Mouse (Mus musculus): ENCODE data around the gene Gusb. TPM values are rescaled to one million over a fixed set of nuclear protein-coding genes. Genes with fewer than 3 reads are reported as not detected.
"Not testable (repeated sequence)": the region's sequence is repeated elsewhere in the genome, so short reads cannot be mapped to it uniquely, and the experiment has no call there.

The Gusb gene
- polyA plus RNA-seq, 1 experiment from 2014 or later, result 58.7 TPM

DNA sequence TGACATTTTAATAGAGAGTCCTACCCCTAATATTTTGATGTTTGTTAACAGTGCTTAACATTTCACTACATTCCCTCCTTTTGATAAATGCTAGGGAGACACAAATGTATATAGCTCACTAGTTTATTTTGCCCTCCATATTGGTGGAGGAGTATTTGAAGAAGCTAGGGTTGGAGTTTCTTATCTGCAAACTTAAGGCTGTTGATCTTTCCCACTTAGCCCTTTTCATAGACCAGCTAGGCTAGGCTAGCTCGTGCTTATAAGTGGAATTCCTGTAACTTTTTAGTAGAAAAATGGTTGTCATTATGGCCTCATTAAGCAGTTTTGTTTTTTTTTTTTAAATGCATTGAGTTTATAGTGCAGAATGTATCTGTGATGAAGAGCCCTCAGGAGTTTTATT is 59.4 kb downstream of the Gusb start:
- Histone ChIP-seq H3K9ac (ENCODE audit: low read depth, low read length) (no peak overlapping the region), H3K4me2 (replicated peaks; ENCODE audit: low read depth, low read length) (no peak overlapping the region), H3K36me3 (ENCODE audit: control insufficient read depth, insufficient read depth, low read length) (0 out of 2 replicates have a peak, but pooled peaks cover 4% of the 10 kb centered on the region), H3K4me1 (ENCODE audit: control insufficient read depth, insufficient read depth, low read length) (peaks cover 6% of the 10 kb centered on the region), H3K4me3 (ENCODE audit: low read length) (no peak overlapping the region; the same call in 1 of the 2 replicates), H3K27me3 (ENCODE audit: control insufficient read depth, insufficient read depth, low read length) (no peaks in the 10 kb centered on the region), H3K27ac (ENCODE audit: low read depth, low read length) (no peak overlapping the region), H3K9me3 (ENCODE audit: control insufficient read depth, low read length) (no peaks in the 10 kb centered on the region)
- 81% methylated on average over 1 of the region's 1 CpGs for WGBS
- no peak for ATAC-seq (ENCODE audit: low FRiP score, low TSS enrichment)

DNA sequence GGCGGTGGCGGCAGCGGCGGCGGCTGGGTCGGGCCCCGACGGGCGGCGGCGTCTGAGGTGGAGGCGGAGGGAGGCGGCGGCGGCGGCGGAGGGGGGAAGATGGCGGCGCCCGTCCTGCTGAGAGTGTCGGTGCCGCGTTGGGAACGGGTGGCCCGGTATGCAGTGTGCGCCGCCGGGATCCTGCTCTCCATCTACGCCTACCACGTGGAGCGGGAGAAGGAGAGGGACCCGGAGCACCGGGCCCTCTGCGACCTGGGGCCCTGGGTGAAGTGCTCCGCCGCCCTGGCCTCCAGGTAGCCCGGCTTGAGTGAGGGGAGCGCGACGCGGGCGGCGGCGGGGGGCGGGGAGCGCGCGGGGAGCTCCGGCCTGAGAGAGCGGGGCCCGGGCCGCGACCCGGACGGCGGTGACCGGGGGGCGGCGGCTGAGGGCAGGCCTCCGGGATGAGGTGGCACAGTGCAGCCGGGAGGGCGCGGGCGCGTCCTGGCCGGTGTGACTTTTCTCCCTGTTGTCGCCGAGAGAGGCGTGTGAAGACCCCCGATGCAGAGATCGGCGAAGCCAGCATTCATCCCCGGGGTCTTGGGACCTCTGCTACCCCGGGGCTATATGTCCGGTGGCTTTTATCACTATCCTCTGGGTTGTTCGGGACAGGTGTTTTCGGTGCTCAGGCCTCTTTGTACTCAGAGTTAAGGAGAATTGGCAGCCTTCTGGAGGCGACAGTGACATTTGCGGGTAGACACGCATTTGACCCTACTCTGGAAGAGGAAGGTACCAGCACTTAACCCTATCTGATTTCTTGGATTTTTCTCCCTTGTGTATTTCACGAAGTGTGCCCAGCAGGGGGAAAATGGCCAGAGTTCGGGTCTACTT is 60.5 kb downstream of the Gusb start:
- H3K27ac ChIP-seq (ENCODE audit: low read depth, low read length), result not testable (repeated sequence)
- WGBS, result 0% methylated on average over 37 of the region's 82 CpGs

DNA sequence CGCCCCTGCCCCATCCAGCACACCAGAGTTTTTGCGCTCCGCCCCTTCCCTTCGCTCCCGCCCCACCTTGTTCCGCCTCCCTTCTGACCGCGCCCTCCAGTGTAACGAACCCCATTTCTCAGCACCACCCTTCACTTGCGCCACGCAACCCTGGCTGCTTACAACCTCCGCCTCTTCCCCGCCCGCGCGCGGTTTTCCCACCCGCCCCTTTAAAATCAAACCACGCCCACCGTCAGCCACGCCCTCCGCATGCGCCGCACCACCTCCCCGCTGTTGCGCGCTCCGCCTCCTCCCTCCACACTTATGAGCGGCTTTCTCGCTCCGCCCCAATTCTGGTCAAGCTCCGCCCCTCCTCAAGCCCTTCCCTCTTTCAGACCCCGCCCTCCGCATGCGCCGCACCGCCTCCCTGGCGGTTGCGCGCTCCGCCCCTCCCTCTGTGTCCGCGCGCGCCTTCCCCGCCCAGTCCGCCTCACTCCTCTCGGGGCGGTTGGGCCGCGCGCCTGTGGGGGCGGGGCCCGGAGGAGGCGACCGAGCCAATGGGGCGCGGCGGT is 61.3 kb downstream of the Gusb start, which contains the start of gene Vkorc1l1:
Gene Vkorc1l1, plus strand, starts transcription at position 476 of the 551 bp plus-strand sequence.
- under 1% methylated on average over 44 of the region's 59 CpGs for WGBS
- Histone ChIP-seq H3K27me3 (ENCODE audit: control insufficient read depth, insufficient read depth, low read length) (no peaks in the 10 kb centered on the region), H3K4me1 (ENCODE audit: control insufficient read depth, insufficient read depth, low read length) (peaks cover 6% of the 10 kb centered on the region), H3K9me3 (ENCODE audit: control insufficient read depth, low read length) (no peaks in the 10 kb centered on the region), H3K4me2 (replicated peaks; ENCODE audit: low read depth, low read length) (peak within 1 kb of the TSS; percentile 73), H3K27ac (ENCODE audit: low read depth, low read length) (no peak within 1 kb of the TSS; the same call in 1 of the 2 replicates), H3K9ac (ENCODE audit: low read depth, low read length) (peak within 1 kb of the TSS; percentile 93), H3K36me3 (ENCODE audit: control insufficient read depth, insufficient read depth, low read length) (0 out of 2 replicates have a peak, but pooled peaks cover 4% of the 10 kb centered on the region), H3K4me3 (ENCODE audit: low read length) (peak within 1 kb of the TSS; percentile 81)
- peak; percentile 97 for ATAC-seq (ENCODE audit: low FRiP score, low TSS enrichment)

More for the DNA sequence above, 60.5 kb downstream of the Gusb start:
- not testable (repeated sequence) for H3K36me3 ChIP-seq (ENCODE audit: control insufficient read depth, insufficient read depth, low read length); H3K9me3 ChIP-seq (ENCODE audit: control insufficient read depth, low read length); H3K27me3 ChIP-seq (ENCODE audit: control insufficient read depth, insufficient read depth, low read length); H3K4me1 ChIP-seq (ENCODE audit: control insufficient read depth, insufficient read depth, low read length)
- H3K9ac ChIP-seq (ENCODE audit: low read depth, low read length), result peak overlapping the region; percentile 93
- peak; percentile 32 for ATAC-seq (ENCODE audit: low FRiP score, low TSS enrichment)
- H3K4me3 ChIP-seq (ENCODE audit: low read length), result peak overlapping the region; percentile 81
- H3K4me2 ChIP-seq (replicated peaks; ENCODE audit: low read depth, low read length), result peak overlapping the region; percentile 73

DNA sequence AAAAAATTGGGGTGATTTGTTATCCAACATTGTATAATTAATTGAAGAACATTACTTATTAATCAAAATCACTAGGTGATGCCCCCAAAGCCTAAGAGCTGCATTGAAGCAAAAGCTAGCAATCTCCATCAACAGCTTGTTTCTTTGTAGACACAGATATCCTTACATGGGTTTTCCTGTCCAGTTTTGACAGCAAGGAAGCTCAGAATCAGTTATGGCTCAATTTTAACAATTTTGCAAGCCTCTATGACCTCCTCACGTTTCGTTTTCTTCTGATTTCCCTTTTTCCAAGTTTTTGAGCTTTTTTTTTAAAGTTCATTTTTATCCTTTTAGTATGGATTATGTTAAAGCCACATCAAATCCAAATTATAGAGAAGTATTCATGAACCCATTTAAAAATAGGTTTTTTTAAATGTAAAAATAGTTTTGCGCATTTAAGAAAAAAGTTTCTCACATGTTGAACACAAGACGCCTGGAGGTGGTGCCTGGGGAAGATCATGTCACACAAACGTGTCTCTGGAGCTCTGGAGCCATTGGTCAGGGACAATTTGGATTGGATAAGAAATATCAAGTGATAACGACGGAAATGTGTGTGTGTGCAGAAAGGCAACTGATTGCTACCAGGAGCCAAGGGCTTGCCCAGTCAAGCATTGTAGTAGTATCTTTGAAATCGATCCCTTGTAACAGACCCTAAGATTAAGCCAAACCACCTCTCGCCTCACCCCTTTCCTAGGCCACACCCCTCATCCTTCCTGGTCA is 61.9 kb downstream of the Gusb start:
- H3K36me3 ChIP-seq (ENCODE audit: control insufficient read depth, insufficient read depth, low read length), result 0 out of 2 replicates have a peak, but pooled peaks cover 4% of the 10 kb centered on the region
- peak overlapping the region; percentile 43 for H3K4me2 ChIP-seq (replicated peaks; ENCODE audit: low read depth, low read length)
- H3K9me3 ChIP-seq (ENCODE audit: control insufficient read depth, low read length), result no peaks in the 10 kb centered on the region
- no peaks in the 10 kb centered on the region for H3K27me3 ChIP-seq (ENCODE audit: control insufficient read depth, insufficient read depth, low read length)
- H3K4me1 ChIP-seq (ENCODE audit: control insufficient read depth, insufficient read depth, low read length), result peaks cover 6% of the 10 kb centered on the region
- no peak overlapping the region for H3K9ac ChIP-seq (ENCODE audit: low read depth, low read length)
- WGBS, result 8% methylated on average over 9 of the region's 9 CpGs
- peak overlapping the region; percentile 81 for H3K4me3 ChIP-seq (ENCODE audit: low read length)
- ATAC-seq (ENCODE audit: low FRiP score, low TSS enrichment), result no peak
- no peak overlapping the region for H3K27ac ChIP-seq (ENCODE audit: low read depth, low read length)

DNA sequence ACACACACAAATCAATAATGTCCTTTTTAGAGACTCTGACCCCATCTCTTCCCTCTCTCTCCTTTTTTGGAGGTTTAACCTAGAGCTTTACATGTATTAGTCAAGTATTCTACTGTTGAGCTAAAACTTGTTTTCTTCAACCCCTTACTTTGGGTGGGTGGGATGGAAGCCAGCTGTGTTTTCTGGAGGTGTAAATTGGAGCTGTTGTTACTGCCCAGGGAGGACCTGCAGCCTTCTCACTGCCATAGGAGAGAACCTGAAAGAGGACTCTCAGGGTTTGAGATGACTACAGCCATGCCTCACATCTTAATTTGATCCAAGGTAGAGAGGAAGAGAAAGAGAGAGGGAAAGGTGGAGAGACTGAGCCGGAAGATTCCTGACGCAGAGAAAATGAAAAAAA is 62.6 kb downstream of the Gusb start:
- Histone ChIP-seq H3K36me3 (ENCODE audit: control insufficient read depth, insufficient read depth, low read length) (0 out of 2 replicates have a peak, but pooled peaks cover under 1% of the 10 kb centered on the region), H3K9me3 (ENCODE audit: control insufficient read depth, low read length) (no peaks in the 10 kb centered on the region), H3K27ac (ENCODE audit: low read depth, low read length) (no peak overlapping the region), H3K4me1 (ENCODE audit: control insufficient read depth, insufficient read depth, low read length) (peaks cover 6% of the 10 kb centered on the region), H3K4me2 (replicated peaks; ENCODE audit: low read depth, low read length) (no peak overlapping the region), H3K4me3 (ENCODE audit: low read length) (no peak overlapping the region), H3K9ac (ENCODE audit: low read depth, low read length) (no peak overlapping the region), H3K27me3 (ENCODE audit: control insufficient read depth, insufficient read depth, low read length) (no peaks in the 10 kb centered on the region)
- WGBS, result 62% methylated on average over 2 of the region's 2 CpGs
- ATAC-seq (ENCODE audit: low FRiP score, low TSS enrichment), result no peak

Other genes starting within 250 kb of the Gusb start
- gene Psph, start 215.6 kb downstream of the Gusb start, polyA plus RNA-seq (2014; fragmentation: Nextera tagmentation; extraction: Ambion mirVana), result 61.9 and 68.2 TPM in 2 replicates
- gene Sumf2, start 156.1 kb downstream of the Gusb start, polyA plus RNA-seq (2014; fragmentation: Nextera tagmentation; extraction: Ambion mirVana), result 49.0 and 58.7 TPM in 2 replicates
- gene Chchd2, start 115.6 kb downstream of the Gusb start, polyA plus RNA-seq (2014; fragmentation: Nextera tagmentation; extraction: Ambion mirVana), result 1,010 and 1,332 TPM in 2 replicates
- gene Zbed5, start 107.3 kb downstream of the Gusb start, polyA plus RNA-seq (2014; fragmentation: Nextera tagmentation; extraction: Ambion mirVana), result 8.0 and 8.7 TPM in 2 replicates
- gene Phkg1, start 104.5 kb downstream of the Gusb start, polyA plus RNA-seq (2014; fragmentation: Nextera tagmentation; extraction: Ambion mirVana), result 0.15 and 0.21 TPM in 2 replicates
- gene Nupr1l, start 94.5 kb downstream of the Gusb start, polyA plus RNA-seq (2014; fragmentation: Nextera tagmentation; extraction: Ambion mirVana), result 3.4 and 3.5 TPM in 2 replicates
- gene Vkorc1l1, start 61.1 kb downstream of the Gusb start, polyA plus RNA-seq (2014; fragmentation: Nextera tagmentation; extraction: Ambion mirVana), result 20.7 and 24.6 TPM in 2 replicates
- 40.3 and 46.4 TPM in 2 replicates for gene Asl, start 26.2 kb upstream of the Gusb start, polyA plus RNA-seq (2014; fragmentation: Nextera tagmentation; extraction: Ambion mirVana)
- gene Crcp, start 26.2 kb upstream of the Gusb start, polyA plus RNA-seq (2014; fragmentation: Nextera tagmentation; extraction: Ambion mirVana), result 24.5 and 31.2 TPM in 2 replicates
- 61.8 and 70.7 TPM in 2 replicates for gene Tpst1, start 70.3 kb upstream of the Gusb start, polyA plus RNA-seq (2014; fragmentation: Nextera tagmentation; extraction: Ambion mirVana)
- gene Kctd7, start 141.8 kb upstream of the Gusb start, polyA plus RNA-seq (2014; fragmentation: Nextera tagmentation; extraction: Ambion mirVana), result 2.2 and 4.3 TPM in 2 replicates
- 21.0 and 26.7 TPM in 2 replicates for gene Rabgef1, start 168.7 kb upstream of the Gusb start, polyA plus RNA-seq (2014; fragmentation: Nextera tagmentation; extraction: Ambion mirVana)
- 42.2 and 45.9 TPM in 2 replicates for gene Tmem248, start 214.0 kb upstream of the Gusb start, polyA plus RNA-seq (2014; fragmentation: Nextera tagmentation; extraction: Ambion mirVana)

Data from kidney, embryonic 14.5 days (tissue).